Mouse (Mus musculus) cerebellum, adult 9-11 months (tissue): ENCODE results near the gene Notch2.
A peak's percentile ranks its signal among the peaks of the same experiment; 100 is the strongest.

ENCODE experiments used
- DNase-seq: peaks from one replicate; pipeline ENCODE4 v3.0.0; 2022

The Notch2 gene

DNA sequence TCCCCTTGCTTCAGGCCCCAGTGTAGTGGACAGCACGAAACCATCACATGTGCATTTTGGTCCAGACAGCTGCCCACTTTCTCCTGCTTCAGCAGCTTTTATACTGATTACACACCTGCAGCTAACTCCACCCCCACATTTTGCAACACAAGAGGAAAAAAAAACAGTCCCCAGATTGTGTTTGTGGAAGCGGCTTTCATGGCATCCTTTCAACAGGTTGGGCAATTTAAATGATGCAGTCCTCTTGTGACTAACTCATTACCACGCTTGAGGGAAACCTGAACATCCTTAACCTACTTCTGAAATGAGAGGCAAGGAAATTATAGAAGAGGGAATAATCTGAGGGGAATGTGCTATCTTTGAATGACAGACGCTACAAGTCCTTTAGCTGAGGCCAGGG is 15.0 kb upstream of the Notch2 start:
- DNase-seq: no peak

DNA sequence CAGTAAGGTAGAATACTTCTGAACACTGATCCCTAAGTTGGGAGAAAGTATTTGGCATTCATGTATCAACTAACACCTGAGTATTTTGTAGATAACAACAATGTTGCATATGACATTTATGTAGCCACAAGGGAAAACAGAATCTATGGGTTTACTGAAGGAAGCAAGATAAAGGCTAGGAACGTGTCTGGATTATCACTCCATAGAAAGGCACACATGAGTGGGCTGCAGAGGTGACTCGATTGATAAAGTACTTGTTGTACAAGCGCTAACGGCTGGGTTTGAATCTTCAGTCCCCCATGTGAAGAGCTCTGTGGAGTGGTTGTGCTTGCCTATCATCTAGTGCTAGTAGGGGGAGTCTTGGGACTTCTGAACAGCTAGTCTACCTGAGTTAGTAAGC is 9.8 kb upstream of the Notch2 start:
- no peak for DNase-seq

- no peak for DNase-seq
These were observed 9.1 kb upstream of the Notch2 start for GRCm38 (mm10) chr3:98004231-98004630.

- DNase-seq: no peak
These were observed 8.0 kb upstream of the Notch2 start for GRCm38 (mm10) chr3:98005306-98005705.

DNA sequence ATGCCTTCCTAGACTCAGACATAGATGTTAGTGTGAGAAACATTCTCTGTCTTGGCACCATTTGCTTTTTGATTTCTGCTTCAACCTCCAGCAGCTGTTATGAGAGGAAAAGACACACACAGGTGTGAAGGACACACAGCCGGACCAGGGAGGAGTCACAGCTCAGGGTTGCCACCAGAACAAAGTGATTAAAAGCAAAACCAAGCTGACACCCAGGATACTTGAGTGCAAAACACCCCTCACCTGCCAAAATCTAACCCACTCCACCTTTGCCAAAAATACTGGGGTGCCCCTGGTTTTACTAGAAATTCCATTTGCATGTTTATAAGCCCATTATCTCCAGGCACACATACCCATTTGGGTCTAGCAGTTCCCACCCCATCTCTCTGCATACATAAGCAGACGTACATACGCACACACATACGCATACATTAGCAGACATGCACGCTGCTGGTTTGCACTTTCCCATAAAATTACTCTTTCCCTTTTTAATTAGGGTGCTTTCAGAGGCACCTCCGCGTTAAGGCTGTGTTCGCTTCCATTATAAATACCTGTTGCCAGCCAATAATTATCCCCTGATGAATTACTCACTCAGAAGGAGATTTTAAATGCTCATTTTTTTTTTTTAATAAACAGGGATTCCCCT is 7.2 kb upstream of the Notch2 start:
- no peak for DNase-seq

DNA sequence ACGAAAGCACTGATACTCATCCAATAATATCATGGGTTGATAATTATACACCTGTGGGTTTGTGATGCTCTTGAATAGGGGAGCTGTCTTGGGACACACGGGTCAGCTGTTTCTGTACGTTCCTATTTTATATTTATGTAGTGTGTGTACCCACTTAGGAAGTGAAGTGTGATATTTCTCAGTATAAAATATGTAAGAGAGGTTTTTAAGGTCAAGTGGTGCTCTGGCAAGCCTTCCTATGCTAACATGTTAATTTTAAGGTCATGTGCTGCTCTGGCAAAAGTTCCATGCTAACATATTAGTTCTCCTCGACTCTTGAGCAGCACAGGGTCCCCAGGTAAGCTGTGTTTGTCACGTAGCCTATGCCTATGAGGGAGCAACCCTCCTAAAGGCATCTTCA is 6.4 kb upstream of the Notch2 start:
- DNase-seq: no peak

- DNase-seq: no peak
These were observed 5.2 kb upstream of the Notch2 start for GRCm38 (mm10) chr3:98008143-98008542.

DNA sequence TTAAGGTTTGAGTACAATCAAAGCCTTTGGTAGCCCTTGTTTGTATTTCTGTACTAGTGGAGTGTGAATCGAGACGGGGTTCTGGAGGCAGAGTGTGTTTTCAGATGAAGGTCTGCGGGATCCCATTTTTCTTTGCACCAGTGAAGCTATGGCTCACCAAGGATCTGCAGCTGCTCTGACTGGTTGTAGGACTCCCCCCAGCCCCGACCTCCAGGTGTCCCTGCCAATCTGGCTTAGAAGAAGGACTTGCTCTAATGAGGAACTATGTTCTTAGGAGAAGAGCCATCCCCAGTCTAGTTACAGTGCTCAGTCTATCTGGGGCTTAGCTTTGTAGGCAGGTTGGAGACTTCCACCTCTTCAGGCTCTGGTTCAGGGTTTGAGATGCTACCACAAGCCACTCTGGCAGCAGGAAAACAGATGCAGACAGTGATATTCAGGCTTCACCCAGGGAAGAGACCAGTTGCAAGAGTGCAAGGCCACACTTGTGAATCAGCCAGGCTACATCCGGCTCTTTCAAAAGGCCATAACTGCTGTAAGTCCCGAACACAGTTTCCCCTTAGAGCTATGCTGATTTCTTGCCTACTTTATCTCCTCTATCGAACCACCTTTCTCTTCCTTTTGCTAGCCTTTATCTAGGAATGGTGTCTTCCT is 4.0 kb upstream of the Notch2 start:
- no peak for DNase-seq

- no peak for DNase-seq
These were observed 284 bp upstream of the Notch2 start for GRCm38 (mm10) chr3:98013086-98013400.

- no peak for DNase-seq
These were observed 2.2 kb downstream of the Notch2 start for GRCm38 (mm10) chr3:98015205-98016171.

- DNase-seq: no peak
These were observed 3.7 kb downstream of the Notch2 start for GRCm38 (mm10) chr3:98016901-98017591.

- no peak for DNase-seq
These were observed 4.9 kb downstream of the Notch2 start for GRCm38 (mm10) chr3:98018187-98018586.

- no peak for DNase-seq
These were observed 7.3 kb downstream of the Notch2 start for GRCm38 (mm10) chr3:98020431-98021229.

DNA sequence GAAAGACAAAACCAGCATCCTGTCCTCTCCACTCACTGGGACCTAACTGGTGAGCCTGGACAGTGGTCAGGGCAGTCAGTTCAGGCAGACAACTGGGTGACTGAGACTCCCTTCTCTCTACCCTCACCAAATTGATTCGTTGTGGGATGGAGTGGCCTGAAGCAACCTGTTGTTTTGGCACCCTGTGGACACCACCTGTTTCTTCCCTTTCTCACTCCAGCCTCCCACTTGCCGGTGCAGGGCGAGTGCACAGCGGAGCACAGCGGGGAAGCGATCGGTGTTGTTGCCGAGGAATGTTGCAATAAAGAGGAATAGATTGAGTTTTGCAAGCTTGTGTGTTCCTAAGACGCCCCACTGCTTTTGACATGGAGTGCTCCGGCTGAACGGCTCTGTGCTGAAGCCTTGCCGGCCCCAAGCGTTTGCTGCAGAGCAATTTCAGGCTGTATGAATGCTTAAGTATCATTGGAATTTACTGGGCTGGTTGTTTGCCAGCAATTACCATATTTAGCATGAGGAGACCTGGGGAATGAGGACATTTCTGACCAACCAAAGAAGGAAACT is 11.0 kb downstream of the Notch2 start:
- peak; percentile 50 for DNase-seq

DNA sequence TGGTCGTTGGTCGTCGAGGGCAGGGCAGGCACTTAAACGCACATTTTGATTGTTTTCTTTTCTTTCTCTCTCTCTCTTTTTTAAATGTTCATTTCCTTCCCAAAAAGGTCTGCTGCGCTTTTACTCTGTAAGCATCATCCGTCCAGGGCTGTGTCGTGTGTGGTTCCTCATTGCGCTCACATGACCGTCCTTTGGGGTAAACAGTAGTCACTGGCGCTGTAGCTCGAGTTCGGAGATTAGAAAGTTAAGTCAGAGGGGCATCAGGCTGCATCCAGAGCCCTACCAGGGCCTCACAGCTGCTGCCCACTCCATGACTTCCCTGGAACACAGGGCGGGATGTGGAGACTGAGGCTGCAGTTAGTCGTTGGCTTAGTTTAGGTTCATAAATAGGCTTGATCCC is 12.2 kb downstream of the Notch2 start:
- no peak for DNase-seq

DNA sequence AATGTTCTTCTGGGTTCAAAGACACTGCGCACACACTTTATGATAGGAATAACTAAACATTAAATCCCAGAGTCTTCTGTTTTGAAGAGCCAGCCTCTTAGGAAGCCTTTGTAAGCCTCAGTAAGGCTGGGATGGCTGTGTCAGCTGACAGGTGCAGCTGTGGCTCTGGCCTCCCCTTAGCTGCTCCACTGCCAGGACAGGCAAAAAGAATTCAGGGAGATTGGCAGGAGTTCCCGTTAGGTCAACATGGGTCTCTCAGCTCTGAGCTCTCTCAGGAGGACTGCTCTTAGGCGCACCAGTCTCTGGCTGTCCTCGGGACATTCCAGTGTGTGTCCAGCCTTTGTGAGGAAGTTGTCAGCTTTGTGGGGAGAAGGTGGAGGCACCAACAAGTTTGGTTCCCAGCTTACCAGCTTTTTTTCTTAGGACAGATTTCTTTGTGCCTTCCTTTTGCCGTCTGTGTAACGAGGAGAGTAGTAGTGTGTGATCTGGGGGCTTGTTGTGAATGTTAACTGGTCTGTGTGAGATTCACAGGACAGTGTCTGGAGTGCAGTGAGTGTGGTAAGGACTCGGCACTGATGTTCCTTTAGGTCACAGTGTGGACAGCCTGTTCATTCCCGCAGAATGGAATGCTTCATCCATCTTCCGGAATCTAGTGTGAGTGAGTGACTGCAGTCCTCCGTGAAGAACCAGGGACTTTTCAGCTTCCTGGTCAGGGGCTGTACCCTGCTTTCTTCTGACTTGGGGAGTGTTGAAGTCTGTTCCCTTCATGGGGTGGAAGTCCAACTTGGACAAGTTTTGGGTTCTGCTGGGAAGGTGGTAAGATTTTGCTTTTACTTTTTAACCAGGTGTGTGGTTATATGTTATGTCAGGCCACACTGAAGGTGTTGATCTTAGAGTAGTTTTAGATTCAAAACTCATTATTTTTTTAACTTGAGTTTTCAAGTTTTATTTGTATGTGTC is 12.9 kb downstream of the Notch2 start:
- no peak for DNase-seq

DNA sequence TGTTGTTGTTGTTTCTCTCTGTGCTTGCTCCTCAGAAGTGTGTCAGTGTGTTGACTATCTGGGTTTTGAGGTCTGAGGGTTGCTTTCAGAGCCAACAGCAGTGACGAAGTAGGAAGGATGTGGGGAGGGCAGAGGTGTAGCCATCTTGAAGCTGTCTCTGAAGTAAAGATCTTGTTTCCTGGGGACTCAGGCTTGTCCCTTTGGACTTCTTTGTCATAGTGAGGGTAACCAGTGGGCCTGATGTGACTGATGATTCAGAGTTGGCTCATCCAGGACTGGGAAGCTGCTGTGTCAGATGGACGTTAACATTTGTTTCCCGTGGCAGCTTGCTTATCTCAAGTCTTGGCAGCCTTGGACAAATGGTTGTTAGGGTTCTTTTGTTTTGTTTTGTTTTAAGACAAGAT is 14.0 kb downstream of the Notch2 start:
- DNase-seq: no peak

- no peak for DNase-seq
These were observed 14.7 kb downstream of the Notch2 start for GRCm38 (mm10) chr3:98028072-98028471.

DNA sequence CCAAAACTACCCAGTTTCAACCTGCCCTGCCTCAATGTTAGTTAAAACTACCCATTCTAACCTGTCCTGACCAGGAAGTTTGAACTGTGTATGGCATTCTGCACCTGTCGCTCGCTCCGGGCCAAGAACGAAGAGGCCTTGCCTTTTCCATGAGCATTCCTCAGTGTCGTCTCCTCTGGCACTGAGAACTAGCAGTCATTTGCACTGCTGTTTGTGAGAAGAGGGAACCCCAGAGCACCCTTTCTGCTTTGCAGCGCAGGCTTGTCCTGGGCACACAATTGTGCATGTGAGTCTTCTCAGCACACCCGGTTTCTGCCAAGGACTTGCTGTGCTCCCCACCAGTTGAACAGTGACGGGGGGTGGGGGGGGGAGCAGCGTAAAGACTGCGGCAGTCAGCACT is 15.6 kb downstream of the Notch2 start:
- no peak for DNase-seq

GRCm38 (mm10) chr3:98031104-98031503 is 17.8 kb downstream of the Notch2 start:
- no peak for DNase-seq

DNA sequence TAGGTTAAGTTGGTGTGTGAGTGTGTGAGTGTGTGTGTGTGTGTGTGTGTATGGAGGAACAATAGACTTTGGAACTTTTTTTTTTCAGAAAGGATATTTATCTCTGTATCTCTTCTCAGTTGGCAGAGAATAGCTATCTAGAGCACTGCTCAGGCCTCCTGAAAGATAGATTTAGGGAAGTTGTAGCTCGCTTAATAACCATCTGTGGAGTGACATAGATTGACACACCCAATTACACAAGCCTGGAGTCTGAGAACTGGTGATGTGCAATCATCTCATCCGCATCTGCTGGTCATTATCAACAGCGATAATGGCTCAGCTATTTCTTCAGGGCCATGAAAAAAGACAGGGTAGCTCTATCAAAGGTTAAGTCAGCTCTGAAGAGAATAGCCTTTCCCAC is 18.9 kb downstream of the Notch2 start:
- DNase-seq: no peak
